Mouse (Mus musculus) cerebellum, adult 2 months (tissue): ENCODE results near the gene Tuba1b.

Experiments used
- CTCF ChIP-seq: fragments of 200-500 bp; IDR thresholded peaks from 2 replicates; pipeline ENCODE4 v1.5.1; 2011; ENCODE audit warnings: low read depth, mild to moderate bottlenecking, control low read depth, low read length, moderate library complexity, borderline replicate concordance; ENCODE audit not compliant: insufficient read depth
- POLR2A ChIP-seq: fragments of 200-500 bp; IDR thresholded peaks from 2 replicates; pipeline ENCODE4 v1.6.1; 2011; ENCODE audit warnings: low read length, control low read depth, borderline replicate concordance; ENCODE audit not compliant: insufficient read depth

DNA sequence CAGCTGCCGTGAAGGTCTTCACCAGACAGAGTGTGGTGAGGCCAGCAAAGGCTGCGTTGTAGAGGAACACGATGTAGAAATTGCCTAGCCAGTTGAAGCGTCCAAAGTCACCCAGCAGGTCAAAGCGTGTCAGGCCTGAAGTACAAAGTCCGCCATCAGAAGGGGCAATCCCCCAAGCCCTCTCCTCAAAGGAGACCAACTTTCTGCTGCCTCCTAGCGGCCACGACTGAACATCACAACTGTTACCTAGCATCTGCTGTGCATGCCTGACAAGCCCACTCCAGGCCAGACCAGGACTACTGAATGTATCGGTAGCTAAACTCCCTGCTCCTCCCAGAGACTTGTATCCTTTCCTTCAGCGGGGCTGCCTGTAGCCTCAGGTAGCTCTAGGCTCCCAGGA lies 29.7 kb downstream of the Tuba1b start:
- TF ChIP-seq POLR2A (no peak), CTCF (peak; percentile 72)
